Mouse (Mus musculus) gastrocnemius, adult 8-10 months (tissue): Measurements from ENCODE around the gene Atp5j2. TPM values are rescaled to one million over a fixed set of nuclear protein-coding genes. Genes with fewer than 3 reads are reported as not detected.

Experiments
- DNase-seq, 2 experiments: peaks; one replicate each; pipeline ENCODE4 v3.0.0; 2022; ENCODE audit warnings: low spot score in 2 of 2
- total RNA-seq, 4 experiments: library from RNA; stranded (reverse); gene quantifications; 2 replicates each; pipeline ENCODE4 v1.2.4; 2022

The Atp5j2 gene
- total RNA-seq, 4 experiments from 2014 or later, result 621 to 954 (median 825) TPM

- DNase-seq, result peak; percentile 43 to 64
These were observed 9.6 kb upstream of the Atp5j2 start, which contains the start of gene Zkscan14 for GRCm38 (mm10) chr5:145201321-145201991. TSS of gene Zkscan14 (minus strand) at chr5:145201868.

- DNase-seq, result no peak
These were observed 8.5 kb upstream of the Atp5j2 start for GRCm38 (mm10) chr5:145200387-145200786.

DNA sequence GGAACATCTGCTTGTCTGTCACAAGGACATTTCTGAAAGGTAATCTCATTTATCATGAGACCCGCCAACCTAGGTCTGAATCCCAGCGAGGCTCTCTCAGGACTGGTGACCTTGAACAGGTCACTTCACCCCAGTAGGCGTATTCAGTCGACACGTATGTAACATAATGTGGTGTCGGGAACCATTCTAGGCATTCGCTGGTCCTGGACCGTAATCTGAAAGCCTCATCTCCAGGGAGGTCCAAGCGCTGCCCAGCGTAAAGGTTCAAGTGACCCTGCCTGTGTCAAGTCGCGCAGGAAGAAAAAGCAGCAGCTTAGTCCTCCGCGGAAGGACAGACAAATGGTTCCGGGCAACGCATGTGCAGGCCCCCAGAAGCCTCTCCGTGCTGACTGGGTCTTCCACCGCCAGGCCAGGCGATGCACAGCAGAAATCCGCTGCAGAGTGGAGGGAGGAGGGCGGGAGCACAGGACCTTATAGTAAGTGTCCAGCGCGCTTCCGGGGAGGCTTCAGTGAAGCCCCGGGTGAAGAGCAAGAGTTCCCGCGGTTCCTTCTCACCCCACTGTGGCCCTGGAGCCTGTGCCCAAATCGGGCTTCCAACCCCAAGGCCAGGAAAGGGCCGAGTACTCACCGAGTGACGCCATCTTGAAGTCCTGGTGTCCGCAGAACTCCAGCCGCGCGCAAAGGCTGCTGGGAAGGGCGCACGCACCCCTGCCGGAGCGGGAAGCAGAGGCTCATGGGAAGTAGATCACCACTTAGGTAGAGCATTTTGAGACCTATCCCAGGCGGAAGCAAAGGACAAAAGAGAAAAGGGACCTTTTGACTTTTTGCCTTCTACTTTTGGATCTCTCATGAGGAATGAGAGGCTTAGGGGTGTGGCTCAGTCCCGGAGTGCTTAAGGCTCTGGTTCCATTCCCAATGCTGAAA is 725 bp downstream of the Atp5j2 start:
- DNase-seq, result peak; percentile 82 to 83

- DNase-seq, result no peak
These were observed 1.5 kb downstream of the Atp5j2 start for GRCm38 (mm10) chr5:145190373-145190772.

DNA sequence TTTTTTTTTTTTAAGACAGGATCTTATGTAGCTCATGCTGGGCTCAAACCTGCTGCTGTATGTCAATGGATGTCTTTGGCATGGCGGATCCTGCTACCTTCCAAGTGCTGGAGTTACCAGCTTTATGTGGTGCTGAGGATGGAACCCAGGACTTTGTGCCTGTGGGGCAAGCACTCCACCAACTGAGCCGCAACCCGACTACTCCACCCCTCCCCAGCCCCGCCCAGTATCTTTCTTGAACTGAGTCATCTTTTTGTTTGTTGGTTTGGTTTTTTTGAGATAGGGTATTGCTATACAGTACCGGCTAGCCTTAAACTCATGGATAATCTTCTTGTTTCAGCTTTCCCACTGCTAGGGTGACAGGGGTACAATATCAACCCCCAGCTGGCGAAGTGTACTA is 2.4 kb downstream of the Atp5j2 start:
- no peak for DNase-seq

DNA sequence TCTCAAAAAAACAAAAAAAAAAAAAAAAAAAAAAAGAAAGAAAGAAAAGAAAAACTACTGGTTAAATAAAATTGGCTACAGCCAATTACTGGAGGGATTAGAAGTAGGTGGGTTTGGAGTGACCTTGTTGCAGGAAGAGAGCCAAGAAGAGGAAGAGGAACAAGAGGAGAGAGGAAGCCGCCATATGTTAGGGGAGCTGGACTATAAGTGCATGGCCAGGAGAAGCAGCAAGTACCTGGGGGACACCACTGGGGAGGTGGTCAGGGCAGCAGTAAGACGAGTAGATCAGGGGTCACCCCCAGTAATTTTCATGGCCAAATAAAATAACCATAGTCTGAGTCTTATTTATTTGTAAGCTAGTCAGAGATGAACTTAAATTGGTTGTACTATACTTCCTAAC is 6.6 kb downstream of the Atp5j2 start:
- DNase-seq, result no peak

DNA sequence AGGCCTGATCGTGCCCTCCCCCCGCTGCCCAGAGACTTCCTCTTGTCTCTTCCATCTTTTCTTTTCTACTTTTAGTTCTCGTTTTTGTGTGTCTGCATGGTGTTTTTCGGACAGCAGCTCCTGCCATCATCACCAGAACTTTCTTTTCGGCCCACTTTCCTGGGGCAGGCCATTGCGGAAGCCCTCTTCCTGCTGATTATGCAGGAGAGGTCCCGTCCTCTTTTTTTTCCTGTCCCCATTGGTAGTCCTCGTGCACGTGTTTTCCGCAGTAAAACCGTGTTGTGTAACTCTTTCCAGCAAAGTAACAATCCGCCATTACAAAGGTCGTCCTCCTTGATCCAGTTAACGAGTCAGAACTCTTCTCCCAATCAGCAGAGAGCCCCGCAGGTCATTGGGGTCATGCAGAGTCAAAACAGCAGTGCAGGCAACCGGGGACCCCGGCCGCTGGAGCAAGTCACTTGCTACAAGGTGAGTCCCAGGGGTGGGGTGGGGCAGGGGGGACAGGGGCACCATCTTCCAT is 13.3 kb downstream of the Atp5j2 start:
- DNase-seq, result no peak

GRCm38 (mm10) chr5:145167306-145167661 is 24.6 kb downstream of the Atp5j2 start:
- peak in 1 of 2 experiments; percentile 6 for DNase-seq

- peak; percentile 99 for DNase-seq
These were observed 25.1 kb downstream of the Atp5j2 start, which contains the start of the genes Ptcd1 and Cpsf4 for GRCm38 (mm10) chr5:145166536-145167305. TSS of gene Ptcd1 (minus strand) at chr5:145167108. TSS of gene Cpsf4 (plus strand) at chr5:145167213.

GRCm38 (mm10) chr5:145165184-145165583 is 26.7 kb downstream of the Atp5j2 start:
- DNase-seq, result no peak

- no peak for DNase-seq
These were observed 27.2 kb downstream of the Atp5j2 start for GRCm38 (mm10) chr5:145164710-145165109.

- no peak for DNase-seq
These were observed 30.5 kb downstream of the Atp5j2 start for GRCm38 (mm10) chr5:145161361-145161760.

DNA sequence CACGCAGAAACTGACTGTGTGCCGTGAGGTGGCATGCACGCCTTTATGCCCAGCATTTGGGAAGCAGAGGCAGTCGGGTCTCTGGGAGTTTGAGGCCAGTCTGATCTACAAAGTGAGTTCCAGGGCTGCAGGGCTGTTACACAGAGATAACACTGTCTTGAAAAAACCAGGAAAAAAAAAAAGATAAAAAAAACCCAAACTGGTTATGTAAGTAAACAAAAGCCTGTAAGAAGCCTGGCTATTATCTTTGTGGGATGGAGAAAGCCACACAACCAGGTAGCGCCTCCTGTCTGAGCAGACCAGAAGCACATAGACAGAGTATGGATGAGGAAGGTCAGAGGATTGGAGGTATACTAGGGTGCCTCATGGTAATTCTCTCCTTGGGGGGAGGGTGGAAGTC is 39.2 kb downstream of the Atp5j2 start:
- no peak for DNase-seq

DNA sequence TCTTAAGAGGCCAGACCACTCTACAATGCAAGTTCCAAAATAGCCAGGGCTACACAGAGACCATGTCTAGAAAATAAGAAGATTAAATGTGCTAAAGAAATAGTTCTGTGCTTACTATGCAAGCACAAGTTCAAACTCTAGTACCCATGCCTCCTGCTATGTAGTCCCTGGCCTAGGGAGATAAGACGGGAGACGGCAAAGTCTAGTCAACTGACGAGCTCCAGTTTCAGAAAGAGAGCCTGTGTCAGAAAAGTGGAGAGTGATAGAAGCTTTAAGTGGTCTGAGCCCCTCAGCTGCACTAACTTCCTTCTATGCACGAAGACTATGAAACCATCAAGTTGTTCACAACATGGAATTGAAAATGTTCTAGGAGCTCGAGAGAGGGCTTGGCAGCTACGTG is 42.6 kb downstream of the Atp5j2 start:
- DNase-seq, result no peak

DNA sequence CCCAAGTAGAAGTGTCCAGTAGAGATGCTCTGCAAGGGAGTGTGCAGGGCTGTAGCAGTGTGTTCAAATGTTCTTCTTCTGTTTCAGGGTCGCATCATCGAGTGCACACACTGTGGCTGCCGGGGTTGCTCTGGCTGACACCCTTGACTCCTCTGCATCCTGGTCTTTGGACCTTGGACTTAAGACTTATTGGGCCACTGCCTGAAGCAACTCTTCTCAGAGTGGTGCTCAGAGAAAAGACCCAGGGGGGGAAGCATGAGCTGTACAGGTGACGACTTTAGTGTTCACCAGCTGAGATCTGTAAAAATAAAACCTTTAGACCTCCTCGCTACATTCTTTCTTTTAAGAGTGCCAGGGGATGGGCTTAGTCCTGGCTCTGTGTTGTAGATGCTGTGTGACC is 44.1 kb downstream of the Atp5j2 start:
- DNase-seq, result no peak

GRCm38 (mm10) chr5:145140611-145141010 is 51.3 kb downstream of the Atp5j2 start:
- DNase-seq, result no peak

GRCm38 (mm10) chr5:145139571-145140519 is 52.0 kb downstream of the Atp5j2 start, which contains the start of the genes Pdap1 and Bud31:
TSS of gene Pdap1 (minus strand) at chr5:145140238.
TSS of gene Bud31 (plus strand) at chr5:145140362.
- DNase-seq, result peak; percentile 91

DNA sequence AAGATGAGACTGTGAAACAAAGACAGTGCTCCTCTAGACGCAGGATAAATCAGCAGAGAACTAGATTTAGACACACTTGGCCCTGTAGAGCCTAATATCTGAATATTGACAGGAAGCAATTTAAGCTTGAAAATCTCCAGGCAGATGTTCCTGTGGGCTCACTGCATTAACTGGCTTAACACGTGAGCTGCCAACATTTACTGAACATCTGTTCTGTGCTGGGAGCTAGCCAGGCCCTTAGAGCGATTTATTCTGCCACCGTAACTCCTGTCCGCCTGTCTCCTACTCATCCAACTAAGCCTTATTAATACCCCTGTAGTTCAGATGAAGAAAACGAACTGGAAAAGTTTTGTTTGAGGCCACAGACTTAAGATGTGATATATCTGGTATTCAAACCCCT is 53.0 kb downstream of the Atp5j2 start:
- DNase-seq, result no peak
